Mouse (Mus musculus): Measurements from ENCODE around the gene Vmn1r104. TPM values are rescaled to one million over a fixed set of nuclear protein-coding genes. Genes with fewer than 3 reads are reported as not detected.
"Not testable (repeated sequence)": the region's sequence is repeated elsewhere in the genome, so short reads cannot be mapped to it uniquely, and the experiment has no call there.

The Vmn1r104 gene
- polyA plus RNA-seq (2015; fragmentation: Nextera tagmentation; extraction: Ambion mirVana), result not detected in 2 replicates

DNA sequence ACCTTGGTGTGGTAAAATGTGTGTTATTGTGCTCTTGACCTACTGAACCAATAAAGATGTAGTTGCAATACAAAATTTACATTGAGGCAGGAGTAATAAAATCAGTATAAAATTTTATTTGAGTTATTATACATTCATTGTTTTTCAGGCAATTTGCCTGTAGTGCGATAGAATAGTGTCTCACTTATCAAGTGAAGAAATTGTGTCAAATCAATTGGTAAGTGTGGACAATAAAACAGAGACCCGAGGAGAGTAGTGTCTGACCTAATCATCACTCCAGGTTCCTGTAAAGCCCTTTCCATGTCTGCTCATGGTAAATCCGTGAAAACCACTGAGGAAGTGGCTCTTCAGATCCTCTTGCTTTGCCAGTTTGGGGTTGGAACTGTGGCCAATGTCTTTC lies at the start of gene Vmn1r104:
TSS of gene Vmn1r104 (plus strand) at position 301 of the 400 bp plus-strand sequence.
- not testable (repeated sequence) for H3K27ac ChIP-seq (ENCODE audit: low read depth, low read length); ATAC-seq; H3K4me1 ChIP-seq (ENCODE audit: control insufficient read depth, insufficient read depth, low read depth, low read length); H3K27me3 ChIP-seq (replicated peaks; ENCODE audit: control insufficient read depth, insufficient read depth, low read length); H3K4me3 ChIP-seq (ENCODE audit: low read length); H3K4me2 ChIP-seq (ENCODE audit: low read length); H3K36me3 ChIP-seq (ENCODE audit: control insufficient read depth, insufficient read depth, low read length); H3K9me3 ChIP-seq (ENCODE audit: control insufficient read depth, low read length); H3K9ac ChIP-seq (ENCODE audit: low read depth, low read length)
- no CpG with 5 or more reads among the region's 3 CpGs for WGBS

DNA sequence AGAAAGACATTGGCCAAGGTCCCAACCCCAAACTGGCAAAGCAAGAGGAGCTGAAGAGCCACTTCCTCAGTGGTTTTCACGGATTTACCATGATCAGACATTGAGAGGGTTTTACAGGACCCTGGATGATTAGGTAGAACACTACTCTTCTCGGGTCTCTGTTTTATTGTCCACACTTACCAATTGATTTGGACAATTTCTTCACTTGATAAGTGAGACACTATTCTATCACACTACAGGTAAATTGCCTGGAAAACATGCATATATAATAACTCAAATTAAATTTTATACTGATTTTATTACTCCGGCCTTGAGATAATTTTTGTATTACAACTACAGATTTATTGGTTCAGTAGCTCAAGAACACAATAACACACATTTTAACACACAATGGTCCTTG lies 23.2 kb upstream of the Vmn1r104 start, which contains the start of gene Vmn1r103:
TSS of gene Vmn1r103 (minus strand) at position 101 of the 400 bp plus-strand sequence.
- not testable (repeated sequence) for ATAC-seq; H3K4me2 ChIP-seq (ENCODE audit: low read length)

GRCm38 (mm10) chr7:20545657-20546056 lies 12.0 kb downstream of the Vmn1r104 start, which contains the start of gene Gm5726:
TSS of gene Gm5726 (minus strand) at chr7:20545757.
- H3K27ac ChIP-seq (ENCODE audit: low read depth, low read length); ATAC-seq; H3K4me1 ChIP-seq (ENCODE audit: control insufficient read depth, insufficient read depth, low read depth, low read length): not testable (repeated sequence)

More for the DNA sequence above, 23.2 kb upstream of the Vmn1r104 start, which contains the start of gene Vmn1r103:
- H3K9ac ChIP-seq (ENCODE audit: low read depth, low read length); H3K27me3 ChIP-seq (replicated peaks; ENCODE audit: control insufficient read depth, insufficient read depth, low read length); H3K27ac ChIP-seq (ENCODE audit: low read depth, low read length); H3K4me3 ChIP-seq (ENCODE audit: low read length); H3K36me3 ChIP-seq (ENCODE audit: control insufficient read depth, insufficient read depth, low read length); H3K9me3 ChIP-seq (ENCODE audit: control insufficient read depth, low read length); H3K4me1 ChIP-seq (ENCODE audit: control insufficient read depth, insufficient read depth, low read depth, low read length): not testable (repeated sequence)
- no CpG with 5 or more reads among the region's 3 CpGs for WGBS

GRCm38 (mm10) chr7:20576141-20576540 lies 42.5 kb downstream of the Vmn1r104 start, which contains the start of gene Gm4141:
TSS of gene Gm4141 (minus strand) at chr7:20576241.
- not testable (repeated sequence) for ATAC-seq; H3K4me1 ChIP-seq (ENCODE audit: control insufficient read depth, insufficient read depth, low read depth, low read length)

More at GRCm38 (mm10) chr7:20545657-20546056, 12.0 kb downstream of the Vmn1r104 start, which contains the start of gene Gm5726:
- H3K9ac ChIP-seq (ENCODE audit: low read depth, low read length); H3K4me2 ChIP-seq (ENCODE audit: low read length); H3K4me3 ChIP-seq (ENCODE audit: low read length); H3K9me3 ChIP-seq (ENCODE audit: control insufficient read depth, low read length); H3K27me3 ChIP-seq (replicated peaks; ENCODE audit: control insufficient read depth, insufficient read depth, low read length); H3K36me3 ChIP-seq (ENCODE audit: control insufficient read depth, insufficient read depth, low read length): not testable (repeated sequence)
- WGBS, result no CpG with 5 or more reads among the region's 1 CpGs

More at GRCm38 (mm10) chr7:20576141-20576540, 42.5 kb downstream of the Vmn1r104 start, which contains the start of gene Gm4141:
- WGBS, result no CpG with 5 or more reads among the region's 3 CpGs
- not testable (repeated sequence) for H3K4me2 ChIP-seq (ENCODE audit: low read length); H3K27me3 ChIP-seq (replicated peaks; ENCODE audit: control insufficient read depth, insufficient read depth, low read length); H3K27ac ChIP-seq (ENCODE audit: low read depth, low read length); H3K9ac ChIP-seq (ENCODE audit: low read depth, low read length); H3K36me3 ChIP-seq (ENCODE audit: control insufficient read depth, insufficient read depth, low read length); H3K4me3 ChIP-seq (ENCODE audit: low read length); H3K9me3 ChIP-seq (ENCODE audit: control insufficient read depth, low read length)

Other genes starting within 250 kb of the Vmn1r104 start
- not detected in 2 replicates for gene Gm4133, start 199.8 kb upstream of the Vmn1r104 start, polyA plus RNA-seq (2015; fragmentation: Nextera tagmentation; extraction: Ambion mirVana)
- not detected in 2 replicates for gene Gm5728, start 158.4 kb upstream of the Vmn1r104 start, polyA plus RNA-seq (2015; fragmentation: Nextera tagmentation; extraction: Ambion mirVana)
- not detected in 2 replicates for gene Vmn1r100, start 115.9 kb upstream of the Vmn1r104 start, polyA plus RNA-seq (2015; fragmentation: Nextera tagmentation; extraction: Ambion mirVana)
- not detected in 2 replicates for gene Vmn1r101, start 91.2 kb upstream of the Vmn1r104 start, polyA plus RNA-seq (2015; fragmentation: Nextera tagmentation; extraction: Ambion mirVana)
- gene Gm10670, start 58.9 kb upstream of the Vmn1r104 start, polyA plus RNA-seq (2015; fragmentation: Nextera tagmentation; extraction: Ambion mirVana), result not detected in 2 replicates
- gene Vmn1r103, start 23.3 kb upstream of the Vmn1r104 start, polyA plus RNA-seq (2015; fragmentation: Nextera tagmentation; extraction: Ambion mirVana), result not detected in 2 replicates
- not detected in 2 replicates for gene Gm5726, start 11.9 kb downstream of the Vmn1r104 start, polyA plus RNA-seq (2015; fragmentation: Nextera tagmentation; extraction: Ambion mirVana)
- gene Gm4141, start 42.4 kb downstream of the Vmn1r104 start, polyA plus RNA-seq (2015; fragmentation: Nextera tagmentation; extraction: Ambion mirVana), result not detected in 2 replicates
- gene Gm4513, start 65.2 kb downstream of the Vmn1r104 start, polyA plus RNA-seq (2015; fragmentation: Nextera tagmentation; extraction: Ambion mirVana), result not detected in 2 replicates
- gene Vmn1r107, start 135.1 kb downstream of the Vmn1r104 start, polyA plus RNA-seq (2015; fragmentation: Nextera tagmentation; extraction: Ambion mirVana), result not detected in 2 replicates
- gene Vmn1r111, start 169.4 kb downstream of the Vmn1r104 start, polyA plus RNA-seq (2015; fragmentation: Nextera tagmentation; extraction: Ambion mirVana), result not detected in 2 replicates
- not detected in 2 replicates for gene Gm10668, start 196.8 kb downstream of the Vmn1r104 start, polyA plus RNA-seq (2015; fragmentation: Nextera tagmentation; extraction: Ambion mirVana)
- not detected in 2 replicates for gene Vmn1r112, start 237.3 kb downstream of the Vmn1r104 start, polyA plus RNA-seq (2015; fragmentation: Nextera tagmentation; extraction: Ambion mirVana)

All from hindbrain, embryonic 16.5 days (tissue).